Mouse (Mus musculus): ENCODE data around the gene Odf3l1. TPM values are rescaled to one million over a fixed set of nuclear protein-coding genes. Genes with fewer than 3 reads are reported as not detected.

The Odf3l1 gene
- polyA plus RNA-seq, 1 experiment from 2014 or later, result 0.37 TPM

GRCm38 (mm10) chr9:56865673-56866400 lies 1.4 kb upstream of the Odf3l1 start:
- WGBS, result 75% methylated on average over 11 of the region's 11 CpGs
- no peak for ATAC-seq (ENCODE audit: low FRiP score)
- no peak overlapping the region for H3K4me3 ChIP-seq (ENCODE audit: low read depth, low read length)

GRCm38 (mm10) chr9:56864832-56865231 lies 353 bp upstream of the Odf3l1 start, which contains the start of gene Cspg4:
TSS of gene Cspg4 (plus strand) at chr9:56865033.
- H3K27ac ChIP-seq (ENCODE audit: low read depth, low read length), result no peak within 1 kb of the TSS

More at GRCm38 (mm10) chr9:56865673-56866400, 1.4 kb upstream of the Odf3l1 start:
- DNase-seq (ENCODE audit: low spot score), result no peak
- Histone ChIP-seq H3K27me3 (ENCODE audit: control insufficient read depth, insufficient read depth, low read length) (peaks cover 12% of the 10 kb centered on the region; the same call in 1 of the 2 replicates), H3K27ac (ENCODE audit: low read depth, low read length) (no peak overlapping the region), H3K9me3 (ENCODE audit: control insufficient read depth, low read length) (no peaks in the 10 kb centered on the region), H3K9ac (ENCODE audit: low read depth, low read length) (no peak overlapping the region), H3K36me3 (ENCODE audit: control insufficient read depth, insufficient read depth, low read length) (no peaks in the 10 kb centered on the region), H3K4me1 (replicated peaks; ENCODE audit: control insufficient read depth, insufficient read depth, low read length) (no peaks in the 10 kb centered on the region), H3K4me2 (replicated peaks; ENCODE audit: low read depth, low read length) (no peak overlapping the region)

GRCm38 (mm10) chr9:56862863-56863262 lies 1.6 kb downstream of the Odf3l1 start:
- H3K9ac ChIP-seq (ENCODE audit: low read depth, low read length), result no peak overlapping the region
- no peak overlapping the region for H3K27ac ChIP-seq (ENCODE audit: low read depth, low read length)
- no peaks in the 10 kb centered on the region for H3K9me3 ChIP-seq (ENCODE audit: control insufficient read depth, low read length)
- H3K4me2 ChIP-seq (replicated peaks; ENCODE audit: low read depth, low read length), result no peak overlapping the region
- H3K27me3 ChIP-seq (ENCODE audit: control insufficient read depth, insufficient read depth, low read length), result peaks cover 12% of the 10 kb centered on the region; the same call in 1 of the 2 replicates
- H3K36me3 ChIP-seq (ENCODE audit: control insufficient read depth, insufficient read depth, low read length), result no peaks in the 10 kb centered on the region
- H3K4me1 ChIP-seq (replicated peaks; ENCODE audit: control insufficient read depth, insufficient read depth, low read length), result no peaks in the 10 kb centered on the region
- DNase-seq (ENCODE audit: low spot score) (no peak), ATAC-seq (ENCODE audit: low FRiP score) (no peak)
- 49% methylated on average over 2 of the region's 2 CpGs for WGBS
- no peak overlapping the region for H3K4me3 ChIP-seq (ENCODE audit: low read depth, low read length)

More at GRCm38 (mm10) chr9:56864832-56865231, 353 bp upstream of the Odf3l1 start, which contains the start of gene Cspg4:
- Histone ChIP-seq H3K36me3 (ENCODE audit: control insufficient read depth, insufficient read depth, low read length) (no peaks in the 10 kb centered on the region), H3K27me3 (ENCODE audit: control insufficient read depth, insufficient read depth, low read length) (peaks cover 12% of the 10 kb centered on the region; the same call in 1 of the 2 replicates), H3K4me3 (ENCODE audit: low read depth, low read length) (peak within 1 kb of the TSS; percentile 21; the same call in 1 of the 2 replicates), H3K9ac (ENCODE audit: low read depth, low read length) (peak within 1 kb of the TSS; percentile 47; the same call in 1 of the 2 replicates), H3K4me1 (replicated peaks; ENCODE audit: control insufficient read depth, insufficient read depth, low read length) (no peaks in the 10 kb centered on the region), H3K9me3 (ENCODE audit: control insufficient read depth, low read length) (no peaks in the 10 kb centered on the region), H3K4me2 (replicated peaks; ENCODE audit: low read depth, low read length) (peak within 1 kb of the TSS; percentile 41)
- 6% methylated on average over 24 of the region's 24 CpGs for WGBS
- no peak for ATAC-seq (ENCODE audit: low FRiP score)
- DNase-seq (ENCODE audit: low spot score), result peak; percentile 56

- no peaks in the 10 kb centered on the region for H3K36me3 ChIP-seq (ENCODE audit: control insufficient read depth, insufficient read depth, low read length)
- H3K4me1 ChIP-seq (replicated peaks; ENCODE audit: control insufficient read depth, insufficient read depth, low read length), result no peaks in the 10 kb centered on the region
- no peak for DNase-seq (ENCODE audit: low spot score)
- no peaks in the 10 kb centered on the region for H3K9me3 ChIP-seq (ENCODE audit: control insufficient read depth, low read length)
- H3K9ac ChIP-seq (ENCODE audit: low read depth, low read length), result no peak overlapping the region
- 65% methylated on average over 15 of the region's 15 CpGs for WGBS
- peaks cover 10% of the 10 kb centered on the region; the same call in 1 of the 2 replicates for H3K27me3 ChIP-seq (ENCODE audit: control insufficient read depth, insufficient read depth, low read length)
- no peak for ATAC-seq (ENCODE audit: low FRiP score)
- no peak overlapping the region for H3K27ac ChIP-seq (ENCODE audit: low read depth, low read length)
- H3K4me2 ChIP-seq (replicated peaks; ENCODE audit: low read depth, low read length), result no peak overlapping the region
- H3K4me3 ChIP-seq (ENCODE audit: low read depth, low read length), result no peak overlapping the region
These were observed 3.8 kb downstream of the Odf3l1 start for GRCm38 (mm10) chr9:56860486-56861269.

- H3K4me2 ChIP-seq (replicated peaks; ENCODE audit: low read depth, low read length), result no peak overlapping the region
- DNase-seq (ENCODE audit: low spot score) (no peak), ATAC-seq (ENCODE audit: low FRiP score) (no peak)
- no peak overlapping the region for H3K9ac ChIP-seq (ENCODE audit: low read depth, low read length)
- H3K4me3 ChIP-seq (ENCODE audit: low read depth, low read length), result no peak overlapping the region
- H3K4me1 ChIP-seq (replicated peaks; ENCODE audit: control insufficient read depth, insufficient read depth, low read length), result no peaks in the 10 kb centered on the region
- 67% methylated on average over 3 of the region's 3 CpGs for WGBS
- no peaks in the 10 kb centered on the region for H3K9me3 ChIP-seq (ENCODE audit: control insufficient read depth, low read length)
- no peaks in the 10 kb centered on the region for H3K36me3 ChIP-seq (ENCODE audit: control insufficient read depth, insufficient read depth, low read length)
- H3K27ac ChIP-seq (ENCODE audit: low read depth, low read length), result no peak overlapping the region
- peaks cover 8% of the 10 kb centered on the region; the same call in 1 of the 2 replicates for H3K27me3 ChIP-seq (ENCODE audit: control insufficient read depth, insufficient read depth, low read length)
These were observed 4.4 kb downstream of the Odf3l1 start for GRCm38 (mm10) chr9:56860035-56860434.

GRCm38 (mm10) chr9:56857463-56857862 lies 7.0 kb downstream of the Odf3l1 start:
- Histone ChIP-seq H3K9ac (ENCODE audit: low read depth, low read length) (no peak overlapping the region), H3K27ac (ENCODE audit: low read depth, low read length) (no peak overlapping the region), H3K9me3 (ENCODE audit: control insufficient read depth, low read length) (no peaks in the 10 kb centered on the region), H3K4me1 (replicated peaks; ENCODE audit: control insufficient read depth, insufficient read depth, low read length) (no peaks in the 10 kb centered on the region), H3K4me3 (ENCODE audit: low read depth, low read length) (no peak overlapping the region), H3K27me3 (ENCODE audit: control insufficient read depth, insufficient read depth, low read length) (no peaks in the 10 kb centered on the region), H3K36me3 (ENCODE audit: control insufficient read depth, insufficient read depth, low read length) (no peaks in the 10 kb centered on the region), H3K4me2 (replicated peaks; ENCODE audit: low read depth, low read length) (no peak overlapping the region)
- no peak for DNase-seq (ENCODE audit: low spot score)
- 50% methylated on average over 3 of the region's 3 CpGs for WGBS
- no peak for ATAC-seq (ENCODE audit: low FRiP score)

- Histone ChIP-seq H3K27me3 (ENCODE audit: control insufficient read depth, insufficient read depth, low read length) (no peaks in the 10 kb centered on the region; the same call in 1 of the 2 replicates), H3K9me3 (ENCODE audit: control insufficient read depth, low read length) (no peaks in the 10 kb centered on the region), H3K4me2 (replicated peaks; ENCODE audit: low read depth, low read length) (no peak overlapping the region), H3K9ac (ENCODE audit: low read depth, low read length) (no peak overlapping the region), H3K27ac (ENCODE audit: low read depth, low read length) (no peak overlapping the region), H3K36me3 (ENCODE audit: control insufficient read depth, insufficient read depth, low read length) (no peaks in the 10 kb centered on the region), H3K4me3 (ENCODE audit: low read depth, low read length) (no peak overlapping the region), H3K4me1 (replicated peaks; ENCODE audit: control insufficient read depth, insufficient read depth, low read length) (peaks cover 4% of the 10 kb centered on the region; the same call in 1 of the 2 replicates)
- DNase-seq (ENCODE audit: low spot score) (no peak), ATAC-seq (ENCODE audit: low FRiP score) (no peak)
- 43% methylated on average over 11 of the region's 11 CpGs for WGBS
These were observed 12.7 kb downstream of the Odf3l1 start for GRCm38 (mm10) chr9:56851778-56852177.

- Histone ChIP-seq H3K4me1 (replicated peaks; ENCODE audit: control insufficient read depth, insufficient read depth, low read length) (peaks cover 4% of the 10 kb centered on the region; the same call in 1 of the 2 replicates), H3K27ac (ENCODE audit: low read depth, low read length) (no peak overlapping the region), H3K4me3 (ENCODE audit: low read depth, low read length) (no peak overlapping the region), H3K27me3 (ENCODE audit: control insufficient read depth, insufficient read depth, low read length) (no peaks in the 10 kb centered on the region; the same call in 1 of the 2 replicates), H3K9ac (ENCODE audit: low read depth, low read length) (no peak overlapping the region), H3K36me3 (ENCODE audit: control insufficient read depth, insufficient read depth, low read length) (no peaks in the 10 kb centered on the region), H3K4me2 (replicated peaks; ENCODE audit: low read depth, low read length) (no peak overlapping the region), H3K9me3 (ENCODE audit: control insufficient read depth, low read length) (no peaks in the 10 kb centered on the region)
- no peak for DNase-seq (ENCODE audit: low spot score)
- no peak for ATAC-seq (ENCODE audit: low FRiP score)
- WGBS, result 90% methylated on average over 4 of the region's 4 CpGs
These were observed 13.6 kb downstream of the Odf3l1 start for GRCm38 (mm10) chr9:56850905-56851252.

All from hindbrain, embryonic 11.5 days (tissue).